Mouse (Mus musculus): ENCODE measurements at regions not wholly inside any gene's neighbourhood (a gene's known extent, or its start where the extent isn't known, plus 50 kb on each side); places are given as distances from the start of the nearest gene placed in this dataset.
"Not testable (repeated sequence)": the region's sequence is repeated elsewhere in the genome, so short reads cannot be mapped to it uniquely, and the experiment has no call there.

DNA sequence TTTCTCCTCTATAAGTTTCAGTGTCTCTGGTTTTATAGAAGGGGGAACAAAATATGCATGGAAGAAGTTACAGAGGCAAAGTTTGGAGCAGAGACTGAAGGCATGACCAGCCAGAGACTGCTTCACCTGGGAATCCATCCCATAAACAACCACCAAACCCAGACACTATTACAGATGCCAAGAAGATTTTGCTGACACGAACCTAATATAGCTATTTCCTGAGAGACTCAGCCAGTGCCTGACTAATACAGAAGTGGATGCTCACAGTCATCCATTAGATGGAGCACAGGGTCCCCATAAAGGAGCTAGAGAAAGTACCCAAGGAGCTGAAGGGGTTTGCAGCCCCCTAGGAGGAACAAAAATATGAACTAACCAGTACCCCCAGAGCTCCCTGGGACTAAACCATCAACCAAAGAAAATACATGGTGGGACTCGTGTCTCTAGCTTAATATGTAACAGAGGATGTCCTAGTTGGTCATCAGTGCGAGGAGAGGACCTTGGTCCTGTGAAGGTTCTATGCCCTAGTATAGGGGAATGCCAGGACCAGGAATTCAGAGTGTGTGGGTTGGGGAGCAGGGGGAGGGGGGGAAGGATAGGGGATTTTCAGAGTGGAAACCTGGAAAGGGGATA, 621.2 kb upstream of the Msl3l2 start:
- DNase-seq (ENCODE audit: low spot score in 2 of 2), result not testable (repeated sequence)

GRCm38 (mm10) chr10:55522706-55523105, 584.0 kb upstream of the Msl3l2 start:
- no peak for DNase-seq (ENCODE audit: low spot score in 2 of 2)

DNA sequence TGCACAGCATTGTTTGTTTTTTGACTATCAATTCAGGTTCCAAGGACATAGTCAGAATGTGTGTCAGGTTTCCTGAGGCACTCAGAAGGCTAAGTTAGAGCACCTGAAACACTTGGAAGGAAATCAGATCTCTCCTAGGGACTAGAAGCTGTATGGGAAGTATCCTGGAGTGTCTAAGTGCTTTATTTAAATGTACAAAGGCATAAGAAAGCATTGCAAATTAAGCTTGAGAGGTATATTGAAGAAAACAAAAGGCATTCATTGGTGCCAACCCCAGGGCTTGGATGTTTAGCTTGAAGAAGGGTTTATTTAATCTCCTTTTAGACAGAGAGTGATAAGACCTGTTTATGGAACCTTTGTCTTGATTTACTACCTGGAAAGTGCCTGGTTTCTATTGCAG, 569.3 kb upstream of the Msl3l2 start:
- DNase-seq (ENCODE audit: low spot score in 2 of 2), result no peak

GRCm38 (mm10) chr10:55546441-55547430, 560.0 kb upstream of the Msl3l2 start:
- DNase-seq (ENCODE audit: low spot score in 2 of 2), result no peak

DNA sequence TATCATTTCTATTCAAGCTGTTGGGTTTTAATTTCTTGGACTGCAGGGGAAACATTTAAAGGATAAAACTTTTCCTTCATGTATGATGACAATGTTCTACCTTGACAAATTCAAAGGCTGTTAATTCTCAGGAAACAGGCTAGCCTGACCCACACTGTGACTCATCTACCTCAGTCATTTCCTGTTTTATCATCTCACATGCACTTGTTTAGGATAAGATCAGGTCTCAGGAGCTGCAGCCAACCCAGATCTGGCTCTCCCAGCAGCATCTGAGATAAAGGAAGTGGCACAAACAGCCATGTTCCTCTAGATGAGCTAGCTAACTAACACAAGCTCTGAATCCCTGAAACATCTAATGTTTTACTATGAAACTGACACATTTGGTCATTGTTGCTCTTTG, 541.8 kb upstream of the Msl3l2 start:
- no peak for DNase-seq (ENCODE audit: low spot score in 2 of 2)

DNA sequence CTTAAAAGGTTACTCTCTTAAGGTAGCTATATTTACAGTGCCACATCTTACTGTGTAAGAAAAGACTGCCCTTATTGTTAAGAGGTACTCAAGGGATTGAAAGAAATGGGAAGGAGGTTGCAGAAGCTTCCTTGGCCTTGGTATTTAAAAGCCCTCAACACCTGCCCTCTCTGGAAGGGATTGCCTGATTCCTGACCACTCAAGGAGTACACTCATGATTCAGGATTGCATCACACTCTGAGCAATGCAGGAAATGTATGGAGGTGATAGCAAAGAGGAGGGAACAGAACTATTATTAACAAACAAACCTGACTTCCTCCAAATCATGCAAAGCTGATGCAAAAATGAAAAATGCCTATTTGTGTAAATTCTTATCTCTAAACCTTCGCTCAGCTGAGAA, 534.0 kb upstream of the Msl3l2 start:
- no peak for DNase-seq (ENCODE audit: low spot score in 2 of 2)

GRCm38 (mm10) chr10:55591013-55591412, 515.7 kb upstream of the Msl3l2 start:
- DNase-seq (ENCODE audit: low spot score in 2 of 2), result peak in 1 of 2 experiments; percentile 2

DNA sequence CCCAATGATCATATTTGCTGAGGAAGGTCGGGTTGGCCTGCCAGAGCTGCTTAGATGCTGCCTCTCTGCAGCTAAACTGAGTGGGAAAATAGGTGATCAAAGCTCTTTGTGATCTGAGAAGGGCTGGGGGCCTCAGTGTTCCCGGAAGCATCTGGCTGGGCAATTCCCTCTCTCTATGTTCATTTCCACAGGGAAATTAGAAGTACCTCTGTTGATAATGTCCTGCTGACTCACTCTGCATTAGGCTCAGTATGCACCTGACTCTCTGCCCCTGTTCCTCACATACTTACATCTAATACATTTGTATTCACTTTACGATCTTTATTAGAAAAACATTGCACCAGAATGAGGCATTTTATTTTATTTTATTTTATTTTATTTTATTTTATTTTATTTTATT, 514.8 kb upstream of the Msl3l2 start:
- no peak for DNase-seq (ENCODE audit: low spot score in 2 of 2)

GRCm38 (mm10) chr10:55624566-55625287, 482.0 kb upstream of the Msl3l2 start:
- no peak for DNase-seq (ENCODE audit: low spot score in 2 of 2)

- no peak for DNase-seq (ENCODE audit: low spot score in 2 of 2)
Observed at GRCm38 (mm10) chr10:55641332-55641731, 465.4 kb upstream of the Msl3l2 start.

All from adrenal gland, adult 18-20 months (tissue).